Mouse (Mus musculus): Measurements from ENCODE around the gene Mcpt9.
"Not testable (repeated sequence)": the region's sequence is repeated elsewhere in the genome, so short reads cannot be mapped to it uniquely, and the experiment has no call there.

The Mcpt9 gene

GRCm38 (mm10) chr14:56030395-56030794 is at the start of gene Mcpt9:
TSS of gene Mcpt9 (minus strand) at chr14:56030495.
- not testable (repeated sequence) for DNase-seq

- DNase-seq = not testable (repeated sequence)
These were observed 31.9 kb upstream of the Mcpt9 start, which contains the start of gene Mcpt4 for GRCm38 (mm10) chr14:56062213-56062612. TSS of gene Mcpt4 (minus strand) at chr14:56062313.

- DNase-seq = no peak
These were observed 27.4 kb upstream of the Mcpt9 start for GRCm38 (mm10) chr14:56057722-56058121.

GRCm38 (mm10) chr14:56055408-56055807 is 25.1 kb upstream of the Mcpt9 start:
- DNase-seq = no peak

- DNase-seq = not testable (repeated sequence)
These were observed 11.5 kb upstream of the Mcpt9 start, which contains the start of gene Mcpt2 for GRCm38 (mm10) chr14:56041792-56042191. TSS of gene Mcpt2 (plus strand) at chr14:56042041.

GRCm38 (mm10) chr14:56034433-56034832 is 4.1 kb upstream of the Mcpt9 start:
- no peak for DNase-seq

- not testable (repeated sequence) for DNase-seq
These were observed 9.0 kb downstream of the Mcpt9 start for GRCm38 (mm10) chr14:56021305-56021704.

GRCm38 (mm10) chr14:56019446-56019845 is 10.8 kb downstream of the Mcpt9 start:
- DNase-seq = no peak

- not testable (repeated sequence) for DNase-seq
These were observed 12.6 kb downstream of the Mcpt9 start, which contains the start of gene Mcpt1 for GRCm38 (mm10) chr14:56017671-56018070. TSS of gene Mcpt1 (plus strand) at chr14:56017971.

GRCm38 (mm10) chr14:56013924-56014323 is 16.4 kb downstream of the Mcpt9 start:
- DNase-seq = no peak

GRCm38 (mm10) chr14:56013147-56013546 is 17.1 kb downstream of the Mcpt9 start:
- no peak for DNase-seq

GRCm38 (mm10) chr14:55987464-55987863 is 42.8 kb downstream of the Mcpt9 start:
- DNase-seq = not testable (repeated sequence)
